Mouse (Mus musculus) mouse embryonic stem cell (cell line): ENCODE measurements around the gene Pbx3.

Source experiments
- in situ Hi-C, 2 experiments: fragments of 300-500 bp; cut with MboI; formaldehyde crosslinking; loops; 1 replicate in 1 of 2; 3 replicates in 1 of 2; pipeline ENCODE4 v1.14.3; 2019 to 2020; ENCODE audit warnings: low sequenced_read_pairs in 2 of 2, low pct_unique_long_range_greater_than_20kb in 1 of 2, mixed read lengths in 1 of 2; ENCODE audit not compliant: unreplicated experiment in 1 of 2

The Pbx3 gene

GRCm38 (mm10) chr2:34240885-34241284 lies 132.1 kb downstream of the Pbx3 start:
- in situ Hi-C loops: no loop called here

GRCm38 (mm10) chr2:34239315-34239858 lies 133.6 kb downstream of the Pbx3 start:
- in situ Hi-C loops: no loop called here

GRCm38 (mm10) chr2:34235467-34236075 lies 137.4 kb downstream of the Pbx3 start:
- in situ Hi-C loops: no loop called here

- in situ Hi-C loops: no loop called here
These were observed 138.7 kb downstream of the Pbx3 start for GRCm38 (mm10) chr2:34234274-34234673.

- in situ Hi-C loops: no loop called here
These were observed 139.7 kb downstream of the Pbx3 start for GRCm38 (mm10) chr2:34233271-34233670.

- in situ Hi-C loops: no loop called here
These were observed 145.3 kb downstream of the Pbx3 start for GRCm38 (mm10) chr2:34227688-34228087.

- in situ Hi-C loops: no loop called here
These were observed 147.5 kb downstream of the Pbx3 start for GRCm38 (mm10) chr2:34225470-34225869.

GRCm38 (mm10) chr2:34221477-34221876 lies 151.5 kb downstream of the Pbx3 start:
- in situ Hi-C loops: no loop called here

- in situ Hi-C loops: no loop called here
These were observed 153.8 kb downstream of the Pbx3 start for GRCm38 (mm10) chr2:34219150-34219549.

- in situ Hi-C loops: no loop called here
These were observed 155.3 kb downstream of the Pbx3 start for GRCm38 (mm10) chr2:34217596-34217995.

GRCm38 (mm10) chr2:34215496-34215895 lies 157.4 kb downstream of the Pbx3 start:
- in situ Hi-C loops: no loop called here

GRCm38 (mm10) chr2:34212418-34212817 lies 160.5 kb downstream of the Pbx3 start:
- in situ Hi-C loops: no loop called here

GRCm38 (mm10) chr2:34204797-34205196 lies 168.1 kb downstream of the Pbx3 start:
- in situ Hi-C loops: no loop called here

GRCm38 (mm10) chr2:34204325-34204724 lies 168.6 kb downstream of the Pbx3 start:
- in situ Hi-C loops: no loop called here

- in situ Hi-C loops: no loop called here
These were observed 178.8 kb downstream of the Pbx3 start for GRCm38 (mm10) chr2:34193870-34194820.

- in situ Hi-C loops: no loop called here
These were observed 179.7 kb downstream of the Pbx3 start for GRCm38 (mm10) chr2:34193276-34193675.

GRCm38 (mm10) chr2:34187366-34187765 lies 185.6 kb downstream of the Pbx3 start:
- in situ Hi-C loops: no loop called here

GRCm38 (mm10) chr2:34181600-34181999 lies 191.3 kb downstream of the Pbx3 start:
- in situ Hi-C loops: no loop called here

GRCm38 (mm10) chr2:34179299-34179698 lies 193.6 kb downstream of the Pbx3 start:
- in situ Hi-C loops: no loop called here
